Mouse (Mus musculus) MEL (cell line): ENCODE measurements around the gene Snrpb2. TPM values are rescaled to one million over a fixed set of nuclear protein-coding genes. Genes with fewer than 3 reads are reported as not detected.

Source experiments
- DNase-seq: peaks from one replicate; pipeline ENCODE4 v3.0.0; 2011; ENCODE audit warnings: low read depth, low spot score
- H3K27ac ChIP-seq: 2 replicates; pipeline ENCODE4 v1.5.1; 2012; ENCODE audit warnings: low read depth, mild to moderate bottlenecking, control low read depth, low read length, moderate library complexity; ENCODE audit not compliant: control insufficient read depth
- H3K27me3 ChIP-seq, 2 experiments: fragments of 150-350 bp in 1 of 2; sonication (generic) in 1 of 2; 2 replicates each; pipeline ENCODE4 v1.6.1; 2012; ENCODE audit warnings: low read length in 2 of 2, mild to moderate bottlenecking in 2 of 2, improper control_type of control experiment in 1 of 2, moderate library complexity in 1 of 2; ENCODE audit not compliant: insufficient read depth in 2 of 2, control insufficient read depth in 1 of 2
- H3K36me3 ChIP-seq, 2 experiments: 2 replicates each; pipeline ENCODE4 v1.6.1; 2012 to 2014; ENCODE audit warnings: low read length in 2 of 2, improper control_type of control experiment in 1 of 2, inconsistent platforms in 1 of 2, mild to moderate bottlenecking in 1 of 2; ENCODE audit not compliant: insufficient read depth in 2 of 2, control insufficient read depth in 1 of 2
- H3K4me1 ChIP-seq, 2 experiments: fragments of 150-350 bp in 1 of 2; sonication (generic) in 1 of 2; 2 replicates each; pipeline ENCODE4 v1.6.1; 2012; ENCODE audit warnings: low read length in 2 of 2, improper control_type of control experiment in 1 of 2, mild to moderate bottlenecking in 1 of 2; ENCODE audit not compliant: insufficient read depth in 2 of 2, control insufficient read depth in 1 of 2
- H3K4me3 ChIP-seq, 2 experiments: fragments of 150-350 bp in 1 of 2; sonication (generic) in 1 of 2; 2 replicates each; pipeline ENCODE4 v1.5.1; 2012; ENCODE audit warnings: low read depth in 2 of 2, low read length in 2 of 2, mild to moderate bottlenecking in 2 of 2, moderate library complexity in 2 of 2, control low read depth in 1 of 2, improper control_type of control experiment in 1 of 2; ENCODE audit not compliant: control insufficient read depth in 1 of 2, insufficient read depth in 1 of 2
- H3K79me2 ChIP-seq: 2 replicates; pipeline ENCODE4 v1.6.1; 2012; ENCODE audit warnings: mild to moderate bottlenecking, low read length, moderate library complexity; ENCODE audit not compliant: control insufficient read depth, poor library complexity, insufficient read depth
- H3K9ac ChIP-seq: 2 replicates; pipeline ENCODE4 v1.6.1; 2012; ENCODE audit warnings: low read depth, mild to moderate bottlenecking, control low read depth, low read length, moderate library complexity; ENCODE audit not compliant: control insufficient read depth, poor library complexity, severe bottlenecking
- H3K9me3 ChIP-seq: fragments of 150-350 bp; sonication (generic); replicated peaks from 2 replicates; pipeline ENCODE4 v1.6.1; 2012; ENCODE audit warnings: mild to moderate bottlenecking, low read length, improper control_type of control experiment, moderate library complexity; ENCODE audit not compliant: insufficient read depth
- BHLHE40 ChIP-seq: IDR thresholded peaks from 2 replicates; pipeline ENCODE4 v1.6.1; 2012; ENCODE audit warnings: low read depth, mild to moderate bottlenecking, inconsistent platforms, low read length, improper control_type of control experiment, borderline replicate concordance
- CHD1 ChIP-seq: IDR thresholded peaks from 2 replicates; pipeline ENCODE4 v1.6.1; 2012; ENCODE audit warnings: low read depth, mild to moderate bottlenecking, inconsistent platforms, low read length, improper control_type of control experiment
- CTCF ChIP-seq, 3 experiments: IDR thresholded peaks in 2 of 3; conservative IDR thresholded peaks in 1 of 3; 2 replicates each; pipeline ENCODE4 v1.5.1; 2011 to 2012; ENCODE audit warnings: low read length in 3 of 3, low read depth in 2 of 3, mild to moderate bottlenecking in 2 of 3, improper control_type of control experiment in 1 of 3, inconsistent platforms in 1 of 3, mixed read lengths in 1 of 3, moderate library complexity in 1 of 3; ENCODE audit not compliant: control insufficient read depth in 1 of 3, insufficient read depth in 1 of 3, poor library complexity in 1 of 3, severe bottlenecking in 1 of 3
- GABPA ChIP-seq: IDR thresholded peaks from 2 replicates; pipeline ENCODE4 v1.6.1; 2012; ENCODE audit warnings: low read depth, mild to moderate bottlenecking, inconsistent platforms, low read length, improper control_type of control experiment, moderate library complexity
- GATA1 ChIP-seq: IDR thresholded peaks from 2 replicates; pipeline ENCODE4 v1.6.1; 2011; ENCODE audit warnings: low read depth, low read length, improper control_type of control experiment
- JUND ChIP-seq: IDR thresholded peaks from 2 replicates; pipeline ENCODE4 v1.6.1; 2011; ENCODE audit warnings: low read depth, mild to moderate bottlenecking, improper control_type of control experiment, low read length
- KAT2A ChIP-seq: conservative IDR thresholded peaks from 2 replicates; pipeline ENCODE4 v1.6.1; 2012; ENCODE audit warnings: low read depth, low read length, improper control_type of control experiment, inconsistent platforms
- MAZ ChIP-seq: IDR thresholded peaks from 2 replicates; pipeline ENCODE4 v1.6.1; 2012; ENCODE audit warnings: low read depth, mild to moderate bottlenecking, inconsistent platforms, low read length, improper control_type of control experiment
- MYB ChIP-seq: IDR thresholded peaks from 2 replicates; pipeline ENCODE4 v1.6.1; 2011; ENCODE audit warnings: mild to moderate bottlenecking, low read depth, low read length, improper control_type of control experiment
- NRF1 ChIP-seq: IDR thresholded peaks from 2 replicates; pipeline ENCODE4 v1.6.1; 2014; ENCODE audit warnings: low read depth, mild to moderate bottlenecking, inconsistent platforms, low read length, improper control_type of control experiment, moderate library complexity; ENCODE audit not compliant: poor library complexity, insufficient read depth, severe bottlenecking
- POLR2AphosphoS2 ChIP-seq: IDR thresholded peaks from 2 replicates; pipeline ENCODE4 v1.6.1; 2011; ENCODE audit warnings: low read length, improper control_type of control experiment
- RAD21 ChIP-seq: IDR thresholded peaks from 2 replicates; pipeline ENCODE4 v1.6.1; 2011; ENCODE audit warnings: mild to moderate bottlenecking, low read depth, low read length, improper control_type of control experiment
- SIN3A ChIP-seq: IDR thresholded peaks from 2 replicates; pipeline ENCODE4 v1.6.1; 2012; ENCODE audit warnings: low read length, improper control_type of control experiment, inconsistent platforms
- SMC3 ChIP-seq: IDR thresholded peaks from 2 replicates; pipeline ENCODE4 v1.6.1; 2011; ENCODE audit warnings: low read depth, low read length, improper control_type of control experiment
- TAL1 ChIP-seq: IDR thresholded peaks from 2 replicates; pipeline ENCODE4 v1.6.1; 2012; ENCODE audit warnings: mild to moderate bottlenecking, inconsistent platforms, low read length, moderate library complexity, mixed read lengths
- TBP ChIP-seq: IDR thresholded peaks from 2 replicates; pipeline ENCODE4 v1.8.0; 2011; ENCODE audit warnings: low read depth, low read length, improper control_type of control experiment
- UBTF ChIP-seq: IDR thresholded peaks from 2 replicates; pipeline ENCODE4 v1.6.1; 2012; ENCODE audit warnings: low read depth, mild to moderate bottlenecking, inconsistent platforms, low read length, improper control_type of control experiment, moderate library complexity, borderline replicate concordance; ENCODE audit not compliant: insufficient read depth
- ZC3H11A ChIP-seq: IDR thresholded peaks from 2 replicates; pipeline ENCODE4 v1.6.1; 2012; ENCODE audit warnings: low read depth, mild to moderate bottlenecking, inconsistent platforms, low read length, improper control_type of control experiment
- ZNF384 ChIP-seq: IDR thresholded peaks from 2 replicates; pipeline ENCODE4 v1.6.1; 2012; ENCODE audit warnings: low read depth, mild to moderate bottlenecking, inconsistent platforms, low read length, improper control_type of control experiment
- polyA plus RNA-seq, 2 experiments: library from polyadenylated mRNA; stranded (reverse) in 1 of 2; unstranded in 1 of 2; fragments of >175 nt in 1 of 2; fragments of >200 nt in 1 of 2; gene quantifications; 2 replicates each; pipeline versions ENCODE4 v1.2.1 to v1.2.4; 2012; ENCODE audit warnings: low replicate concordance in 2 of 2, low read depth in 1 of 2; ENCODE audit not compliant: insufficient read length in 2 of 2, insufficient read depth in 1 of 2, missing spikeins in 1 of 2
- total RNA-seq: library from RNA; depleted of rRNA; stranded (reverse); fragments of 300-350 nt; gene quantifications from 2 replicates; pipeline ENCODE4 v1.2.3, GENCODE M21; 2012

Snrpb2 gene
- total and polyA plus RNA-seq, 3 experiments: 58.4 to 60.5 TPM; not detected in 1

- no peaks in the 10 kb centered on the region for H3K4me1 ChIP-seq
- H3K9me3 ChIP-seq: no peaks in the 10 kb centered on the region
- no peaks in the 10 kb centered on the region for H3K79me2 ChIP-seq
- H3K27me3 ChIP-seq: no peaks in the 10 kb centered on the region
- H3K36me3 ChIP-seq: no peaks in the 10 kb centered on the region
- peak; percentile 47 for DNase-seq
- no peak overlapping the region for H3K27ac ChIP-seq
- no peak for TF ChIP-seq GABPA
- 0 out of 2 replicates have a peak, but pooled peaks have one; percentile 37 for TF ChIP-seq ZC3H11A
- no peak for TF ChIP-seq JUND
- TF ChIP-seq RAD21: peak; percentile 77
- peak in 2 of 3 experiments; percentile 14 to 63; a peak in 3 of 6 replicates for TF ChIP-seq CTCF (IDR thresholded peaks at IDR 0.05 in 2 of 3, conservative IDR thresholded peaks at IDR 0.05 in 1 of 3; ENCODE audit: control insufficient read depth in 1 of 3, insufficient read depth in 1 of 3, low read depth in 2 of 3, low read length in 3 of 3, poor library complexity in 1 of 3, severe bottlenecking in 1 of 3)
- TF ChIP-seq SMC3: peak; percentile 61
- no peak overlapping the region for H3K4me3 ChIP-seq
- no peak overlapping the region for H3K9ac ChIP-seq
These were observed 51.0 kb downstream of the Snrpb2 start for GRCm38 (mm10) chr2:143113859-143114258.

GRCm38 (mm10) chr2:143114716-143115115, 51.9 kb downstream of the Snrpb2 start:
- no peaks in the 10 kb centered on the region for H3K4me1 ChIP-seq
- H3K9me3 ChIP-seq: no peaks in the 10 kb centered on the region
- no peak overlapping the region for H3K9ac ChIP-seq
- H3K27me3 ChIP-seq: no peaks in the 10 kb centered on the region
- H3K79me2 ChIP-seq: no peaks in the 10 kb centered on the region
- no peaks in the 10 kb centered on the region for H3K36me3 ChIP-seq
- DNase-seq: no peak
- H3K27ac ChIP-seq: no peak overlapping the region
- TF ChIP-seq BHLHE40: no peak
- no peak for TF ChIP-seq GABPA
- TF ChIP-seq MYB: no peak
- TF ChIP-seq GATA1: no peak
- no peak for TF ChIP-seq POLR2AphosphoS2
- no peak for TF ChIP-seq SMC3
- H3K4me3 ChIP-seq: no peak overlapping the region

DNA sequence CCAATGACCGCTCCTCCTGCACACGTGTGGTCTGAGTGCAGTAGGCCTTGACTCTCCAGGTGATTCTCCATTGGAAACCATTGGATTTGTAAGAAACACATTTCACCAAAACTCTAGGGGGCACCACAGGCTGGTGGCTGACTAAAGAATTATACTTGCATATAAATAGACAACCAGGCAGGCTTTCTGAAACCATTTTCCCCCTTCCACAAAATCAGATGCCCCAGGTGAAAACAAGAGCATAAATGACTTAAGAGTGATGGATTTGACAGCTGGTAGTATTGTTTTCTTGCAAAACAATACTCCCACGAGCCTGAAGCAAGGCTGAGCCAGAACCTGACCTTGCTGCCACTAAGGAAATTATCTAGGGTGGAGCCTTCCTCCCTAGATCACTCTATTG, 54.6 kb downstream of the Snrpb2 start:
- H3K4me1 ChIP-seq: no peaks in the 10 kb centered on the region
- H3K9ac ChIP-seq: no peak overlapping the region
- no peaks in the 10 kb centered on the region for H3K27me3 ChIP-seq
- H3K4me3 ChIP-seq: no peak overlapping the region
- TF ChIP-seq SIN3A: no peak
- no peak for TF ChIP-seq CHD1
- no peak for TF ChIP-seq MAZ
- no peak for TF ChIP-seq MYB
- no peak for TF ChIP-seq TAL1
- no peak for TF ChIP-seq NRF1
- no peak for TF ChIP-seq KAT2A
- TF ChIP-seq TBP: no peak
- no peak for TF ChIP-seq JUND
- no peak for TF ChIP-seq GATA1
- TF ChIP-seq UBTF: no peak
- TF ChIP-seq GABPA: no peak
- no peak for TF ChIP-seq ZNF384
- H3K36me3 ChIP-seq: no peaks in the 10 kb centered on the region
- H3K27ac ChIP-seq: no peak overlapping the region
- H3K9me3 ChIP-seq: no peaks in the 10 kb centered on the region
- no peak for DNase-seq
- H3K79me2 ChIP-seq: no peaks in the 10 kb centered on the region
